Mouse (Mus musculus): ENCODE measurements around the gene Olfr135. TPM values are rescaled to one million over a fixed set of nuclear protein-coding genes. Genes with fewer than 3 reads are reported as not detected.

Gene Olfr135
- total RNA-seq (2021), result not detected
- long read RNA-seq, experiment 1, result 0 reads
- long read RNA-seq, experiment 2, result 0 reads

DNA sequence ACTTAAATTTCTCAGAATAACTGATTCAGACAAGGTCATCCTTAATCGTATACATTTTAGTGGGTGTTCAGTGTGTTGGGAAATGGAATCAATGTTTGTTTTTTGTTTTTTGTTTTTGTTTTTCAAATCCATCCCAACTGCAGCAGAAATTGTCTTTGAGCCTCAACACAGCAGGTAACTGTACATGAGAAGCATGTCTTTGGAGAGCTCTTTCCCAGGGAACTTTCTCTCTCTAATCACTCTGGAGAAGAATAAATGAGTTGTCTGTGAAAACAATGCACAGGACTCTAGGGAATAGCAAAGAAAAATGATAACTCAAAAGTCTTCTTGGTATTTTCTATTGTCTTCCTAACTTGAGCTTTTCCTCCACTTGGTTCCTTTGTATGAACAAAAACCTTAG, at the start of gene Olfr135:
Gene Olfr135, plus strand, starts transcription at position 301 of the 400 bp plus-strand sequence.
- no peak for DNase-seq

DNA sequence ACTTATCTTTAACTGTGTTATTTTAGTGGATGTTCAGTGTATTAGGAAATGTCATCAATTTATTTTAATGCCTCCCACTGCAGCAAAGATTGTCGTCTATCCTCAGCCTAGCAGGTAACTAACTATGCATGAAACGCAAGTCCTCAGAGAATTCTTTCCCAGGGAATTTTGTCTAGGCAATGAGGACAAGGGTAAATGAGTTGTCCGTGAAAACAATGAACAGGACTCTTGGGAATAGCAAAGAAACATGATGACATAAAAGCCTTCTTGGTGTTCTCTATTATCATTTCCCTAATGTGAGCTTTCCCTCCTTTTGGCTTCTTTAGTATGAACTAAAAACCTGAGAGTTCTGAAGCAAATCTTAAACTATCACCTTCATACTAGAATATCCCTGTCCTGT, 33.0 kb upstream of the Olfr135 start, which contains the start of gene Olfr134:
Gene Olfr134, plus strand, starts transcription at position 301 of the 400 bp plus-strand sequence.
- DNase-seq, result no peak

Other genes with a start within 250 kb of the Olfr135 start
- gene Olfr129, start 144.3 kb upstream of the Olfr135 start, total RNA-seq (2021), result not detected
- gene Olfr130, start 140.4 kb upstream of the Olfr135 start, total RNA-seq (2021), result not detected
- not detected for gene Olfr131, start 115.6 kb upstream of the Olfr135 start, total RNA-seq (2021)
- not detected for gene Olfr132, start 69.8 kb upstream of the Olfr135 start, total RNA-seq (2021)
- not detected for gene Olfr133, start 59.1 kb upstream of the Olfr135 start, total RNA-seq (2021)
- gene Olfr134, start 32.9 kb upstream of the Olfr135 start, total RNA-seq (2021), result not detected
- not detected for gene Olfr138, start 56.7 kb downstream of the Olfr135 start, total RNA-seq (2021)
- not detected for gene Olfr137, start 103.2 kb downstream of the Olfr135 start, total RNA-seq (2021)
- not detected for gene Olfr136, start 125.5 kb downstream of the Olfr135 start, total RNA-seq (2021)
- not detected for gene Esp36, start 215.8 kb downstream of the Olfr135 start, total RNA-seq (2021)

Measured in gastrocnemius, postnatal 10 days (tissue).